Mouse (Mus musculus): Measurements from ENCODE around the gene Cacul1. TPM values are rescaled to one million over a fixed set of nuclear protein-coding genes. Genes with fewer than 3 reads are reported as not detected.
A peak's percentile ranks its signal among the peaks of the same experiment; 100 is the strongest.
"Not testable (repeated sequence)": the region's sequence is repeated elsewhere in the genome, so short reads cannot be mapped to it uniquely, and the experiment has no call there.

The Cacul1 gene
- polyA plus RNA-seq (2015; fragmentation: Nextera tagmentation; extraction: Ambion mirVana): 23.0 and 24.9 TPM in 2 replicates

DNA sequence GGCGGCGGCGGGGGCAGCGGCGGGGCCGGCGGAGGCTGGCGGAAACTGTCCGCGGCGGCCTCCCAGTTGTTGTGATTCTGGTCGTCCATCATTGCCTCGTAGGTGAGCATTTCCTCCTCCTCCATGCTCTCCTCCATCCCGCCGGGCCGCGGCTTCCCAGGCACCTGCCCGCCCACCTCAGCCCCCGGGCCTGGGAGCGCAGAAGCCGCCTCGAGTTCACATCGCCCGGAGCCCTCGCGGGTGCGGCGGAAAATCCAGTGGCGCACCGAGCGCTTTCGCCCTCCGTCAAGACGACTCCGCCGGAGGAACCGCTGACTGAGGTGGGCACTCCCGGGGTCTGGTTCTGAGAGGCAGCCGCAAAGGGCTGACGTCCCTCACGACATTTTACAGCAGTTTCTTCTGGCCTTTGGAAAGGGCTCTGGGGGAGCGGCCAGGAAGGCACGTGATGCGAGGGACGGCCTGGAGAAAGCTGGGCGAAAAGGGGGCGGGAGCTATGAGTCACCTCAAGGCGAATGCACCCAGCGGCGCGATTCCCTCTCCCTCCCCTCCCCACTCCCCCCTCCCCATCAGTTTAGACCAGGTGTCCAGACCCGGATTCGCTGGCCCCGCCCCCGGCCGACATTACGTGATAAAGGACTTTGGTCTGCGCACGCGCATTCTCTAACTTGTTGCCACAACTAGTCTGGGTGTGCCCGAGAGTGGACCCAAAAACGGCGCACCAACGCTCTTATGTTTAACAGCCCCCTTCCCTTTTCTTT lies at the start of gene Cacul1:
Gene Cacul1, minus strand, starts transcription at position 444 of the 758 bp plus-strand sequence.
- ATAC-seq (replicated peaks): peak; percentile 96
- peak within 1 kb of the TSS; percentile 88 for H3K9ac ChIP-seq
- peak within 1 kb of the TSS; percentile 90 for H3K27ac ChIP-seq
- no peaks in the 10 kb centered on the region for H3K27me3 ChIP-seq (replicated peaks)
- H3K36me3 ChIP-seq (replicated peaks): no peaks in the 10 kb centered on the region
- no peaks in the 10 kb centered on the region for H3K9me3 ChIP-seq
- H3K4me2 ChIP-seq: peak within 1 kb of the TSS; percentile 66
- peak within 1 kb of the TSS; percentile 77 for H3K4me3 ChIP-seq
- H3K4me1 ChIP-seq: peaks cover 35% of the 10 kb centered on the region
- WGBS: under 1% methylated on average over 64 of the region's 64 CpGs

DNA sequence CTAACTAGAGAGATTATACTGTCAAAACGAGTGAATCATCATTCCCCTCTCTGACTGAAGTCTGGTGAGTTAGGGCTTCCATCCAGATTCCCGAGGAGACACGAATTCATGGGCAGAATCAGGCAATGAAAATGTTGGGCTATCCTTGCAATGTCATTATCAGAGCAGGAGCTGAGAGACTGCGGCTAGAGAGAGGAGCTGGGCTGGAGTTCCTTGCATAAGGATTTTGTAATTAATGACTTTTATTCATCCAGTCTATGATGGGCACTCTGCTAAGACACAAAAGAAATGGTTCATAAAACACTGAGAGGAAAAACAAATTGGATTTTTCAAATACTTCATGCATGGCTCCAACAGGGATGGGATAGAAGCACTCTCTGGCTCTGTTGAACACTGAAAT lies 38.6 kb upstream of the Cacul1 start:
- Histone ChIP-seq H3K9me3 (no peaks in the 10 kb centered on the region), H3K27me3 (replicated peaks) (no peaks in the 10 kb centered on the region), H3K9ac (no peak overlapping the region), H3K36me3 (replicated peaks) (no peaks in the 10 kb centered on the region), H3K27ac (no peak overlapping the region), H3K4me3 (no peak overlapping the region), H3K4me2 (no peak overlapping the region), H3K4me1 (no peaks in the 10 kb centered on the region)
- WGBS: 70% methylated on average over 4 of the region's 4 CpGs
- ATAC-seq (replicated peaks): no peak

DNA sequence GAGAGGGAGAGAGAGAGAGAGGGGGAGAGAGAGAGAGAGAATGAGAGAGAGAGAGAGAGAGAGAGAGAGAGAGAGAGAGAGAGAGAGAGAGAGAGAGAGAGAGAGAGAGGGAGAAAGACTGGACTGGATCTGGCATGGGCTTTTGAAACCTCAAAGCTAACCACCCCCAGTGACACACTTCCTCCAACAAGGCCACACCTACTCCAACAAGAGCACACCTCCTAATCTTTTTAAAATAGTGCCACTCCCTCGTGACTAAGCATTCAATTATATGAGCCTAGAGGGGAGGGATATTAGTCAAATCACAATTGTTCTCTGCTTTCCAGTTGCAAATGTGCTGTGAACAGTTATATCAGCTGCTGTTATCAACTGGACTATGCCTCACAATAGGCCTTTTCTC lies 36.2 kb upstream of the Cacul1 start:
- WGBS: 21% methylated on average over 1 of the region's 1 CpGs
- Histone ChIP-seq H3K27me3 (replicated peaks) (no peaks in the 10 kb centered on the region), H3K4me1 (no peaks in the 10 kb centered on the region), H3K27ac (no peak overlapping the region), H3K4me3 (no peak overlapping the region), H3K4me2 (no peak overlapping the region), H3K9ac (no peak overlapping the region), H3K9me3 (no peaks in the 10 kb centered on the region), H3K36me3 (replicated peaks) (no peaks in the 10 kb centered on the region)
- no peak for ATAC-seq (replicated peaks)

DNA sequence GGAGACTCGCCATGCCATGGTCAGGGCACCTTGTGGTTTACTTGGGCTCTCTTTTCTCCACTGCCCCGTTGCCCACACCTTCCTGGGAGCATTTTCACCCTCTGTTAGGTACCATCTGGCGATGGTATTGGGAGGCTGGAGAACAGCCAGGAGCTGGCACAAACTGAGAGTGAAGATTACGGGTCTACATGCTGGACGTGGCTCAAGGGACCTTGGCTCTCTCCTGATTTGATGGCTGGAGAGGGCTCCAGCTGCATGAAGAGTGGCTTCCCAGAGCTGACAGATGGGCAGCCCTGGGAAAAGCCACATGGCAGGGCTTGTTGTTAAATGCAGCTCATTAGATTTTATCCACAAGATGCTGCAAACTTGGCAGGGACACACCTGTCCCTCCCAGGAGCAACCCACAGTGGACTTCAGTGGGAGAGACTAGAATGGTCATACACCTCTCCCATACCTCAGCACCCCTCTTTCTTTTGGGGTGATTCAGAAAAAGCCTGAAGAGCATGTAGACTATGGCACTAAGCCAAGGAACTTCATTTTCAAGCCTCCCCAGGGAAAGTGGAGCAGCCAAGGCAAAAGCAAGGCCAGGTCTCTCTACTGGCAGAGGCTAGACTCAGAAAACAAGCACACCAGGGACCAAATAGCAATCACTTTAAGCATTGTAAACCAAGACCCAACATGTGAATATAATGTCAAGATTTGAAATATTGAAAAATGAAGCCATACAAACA lies 34.8 kb upstream of the Cacul1 start:
- 0 out of 2 replicates have a peak, but pooled peaks have one; percentile 37 for ATAC-seq (replicated peaks)

DNA sequence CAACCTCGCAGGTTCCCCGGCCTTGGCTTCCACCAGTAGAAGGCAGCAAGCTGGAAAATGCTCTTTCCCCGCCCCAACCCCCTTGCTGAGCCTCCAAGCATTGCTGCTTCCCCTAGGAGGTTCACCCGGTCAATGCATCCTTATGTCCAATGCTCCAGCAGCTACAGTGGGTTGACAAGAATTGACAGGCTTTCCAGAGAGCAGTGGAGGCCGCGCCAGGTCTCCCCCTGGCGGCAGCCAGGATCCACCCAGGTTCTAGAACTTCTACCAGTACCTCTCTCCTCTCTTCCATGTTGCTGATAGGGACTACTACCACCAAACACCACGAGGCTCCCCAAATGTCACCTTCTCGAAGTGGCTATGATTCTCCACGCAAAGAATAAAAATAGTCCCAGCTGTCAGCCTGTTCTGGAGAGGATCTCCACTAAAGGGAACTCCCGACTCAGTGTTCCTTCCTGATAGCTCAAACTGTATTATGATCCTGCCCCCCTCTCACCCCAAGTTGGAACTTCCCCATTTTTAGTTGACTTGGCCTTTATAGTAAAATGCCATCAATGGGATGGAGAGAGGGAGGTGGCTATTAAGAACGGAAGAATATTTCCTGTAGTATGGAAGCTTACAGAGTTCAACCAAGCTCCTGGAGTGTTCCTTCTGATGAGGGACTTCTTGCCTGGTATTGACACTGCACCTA lies 30.8 kb upstream of the Cacul1 start:
- H3K9ac ChIP-seq: no peak overlapping the region
- peaks cover 7% of the 10 kb centered on the region; the same call in 1 of the 2 replicates for H3K4me1 ChIP-seq
- H3K4me2 ChIP-seq: no peak overlapping the region
- H3K9me3 ChIP-seq: no peaks in the 10 kb centered on the region
- no peaks in the 10 kb centered on the region for H3K36me3 ChIP-seq (replicated peaks)
- no peak for ATAC-seq (replicated peaks)
- no peak overlapping the region for H3K4me3 ChIP-seq
- H3K27me3 ChIP-seq (replicated peaks): no peaks in the 10 kb centered on the region
- no peak overlapping the region for H3K27ac ChIP-seq
- 41% methylated on average over 12 of the region's 12 CpGs for WGBS

More for the DNA sequence above, 34.8 kb upstream of the Cacul1 start:
- peaks cover 7% of the 10 kb centered on the region; the same call in 1 of the 2 replicates for H3K4me1 ChIP-seq
- no peaks in the 10 kb centered on the region for H3K9me3 ChIP-seq
- no peak overlapping the region for H3K4me2 ChIP-seq
- no peak overlapping the region for H3K9ac ChIP-seq
- H3K4me3 ChIP-seq: no peak overlapping the region
- no peak overlapping the region for H3K27ac ChIP-seq
- H3K36me3 ChIP-seq (replicated peaks): no peaks in the 10 kb centered on the region
- H3K27me3 ChIP-seq (replicated peaks): no peaks in the 10 kb centered on the region
- WGBS: 75% methylated on average over 5 of the region's 5 CpGs

DNA sequence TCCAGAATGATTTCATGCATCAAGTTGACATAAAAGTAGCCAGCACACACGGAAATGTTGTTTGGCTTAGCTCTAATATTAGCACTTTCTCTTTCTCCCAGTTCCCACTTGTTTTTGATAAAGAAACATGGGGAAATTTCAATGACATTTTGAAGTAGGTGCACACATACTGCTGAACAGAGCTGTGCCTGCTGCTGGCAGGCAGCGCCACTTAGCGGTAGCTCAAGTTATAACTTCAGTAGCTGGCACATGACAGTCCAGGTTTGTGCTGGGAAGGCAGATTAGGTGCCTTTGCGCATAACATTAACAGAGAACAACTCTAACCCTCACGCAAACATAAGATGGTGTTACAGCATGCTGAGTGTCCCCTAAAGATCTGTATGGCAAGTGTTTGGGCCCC lies 27.9 kb upstream of the Cacul1 start:
- Histone ChIP-seq H3K9ac (no peak overlapping the region), H3K27ac (no peak overlapping the region), H3K4me1 (peaks cover 7% of the 10 kb centered on the region; the same call in 1 of the 2 replicates), H3K27me3 (replicated peaks) (no peaks in the 10 kb centered on the region), H3K9me3 (no peaks in the 10 kb centered on the region), H3K36me3 (replicated peaks) (no peaks in the 10 kb centered on the region), H3K4me2 (no peak overlapping the region), H3K4me3 (no peak overlapping the region)
- no peak for ATAC-seq (replicated peaks)
- WGBS: 33% methylated on average over 5 of the region's 5 CpGs

DNA sequence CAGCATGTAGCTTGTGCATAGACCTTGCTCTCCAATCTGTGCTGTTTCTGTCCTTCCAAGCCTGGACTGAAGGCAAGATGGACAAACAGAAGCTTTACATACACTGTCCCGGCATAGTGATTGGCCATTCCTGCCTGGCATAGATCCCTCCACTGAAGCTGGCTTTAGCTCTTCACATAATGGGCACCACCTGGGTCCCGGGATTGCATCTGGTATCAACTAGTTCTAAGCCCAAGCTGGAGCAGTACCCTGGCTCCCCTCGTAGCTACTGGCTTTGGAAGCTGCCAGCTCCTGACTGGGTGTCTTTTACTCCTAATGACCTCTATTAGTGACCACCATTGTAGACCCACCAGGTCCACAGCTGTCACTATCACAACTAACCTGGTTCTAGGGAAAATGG lies 22.8 kb upstream of the Cacul1 start:
- Histone ChIP-seq H3K4me2 (no peak overlapping the region), H3K36me3 (replicated peaks) (no peaks in the 10 kb centered on the region), H3K27me3 (replicated peaks) (no peaks in the 10 kb centered on the region), H3K4me3 (no peak overlapping the region), H3K9me3 (no peaks in the 10 kb centered on the region), H3K27ac (no peak overlapping the region), H3K4me1 (no peaks in the 10 kb centered on the region), H3K9ac (no peak overlapping the region)
- 80% methylated on average over 3 of the region's 3 CpGs for WGBS
- no peak for ATAC-seq (replicated peaks)

DNA sequence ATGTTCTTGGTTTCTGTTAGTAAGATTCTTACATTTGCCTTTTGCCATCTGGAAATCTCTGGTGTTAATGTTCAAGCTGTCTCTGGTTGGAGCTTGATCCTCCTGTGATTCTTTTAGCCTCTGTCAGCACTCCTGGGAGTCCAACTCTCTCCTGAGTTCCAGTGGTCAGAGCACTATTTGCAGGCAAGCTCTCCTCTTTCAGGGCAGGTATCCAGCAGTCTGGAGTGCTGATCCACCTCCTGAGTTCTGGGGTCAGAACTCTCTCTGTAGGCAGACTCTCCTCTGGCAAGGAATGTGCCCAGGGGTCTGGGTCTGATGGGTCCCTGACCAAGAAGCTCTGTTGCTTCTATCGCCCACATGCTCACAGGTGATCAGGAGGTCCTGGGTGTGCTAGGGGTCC lies 21.2 kb upstream of the Cacul1 start:
- WGBS: 90% methylated on average over 1 of the region's 1 CpGs
- not testable (repeated sequence) for H3K4me1 ChIP-seq; ATAC-seq (replicated peaks); H3K36me3 ChIP-seq (replicated peaks); H3K9me3 ChIP-seq; H3K9ac ChIP-seq; H3K27me3 ChIP-seq (replicated peaks); H3K27ac ChIP-seq; H3K4me3 ChIP-seq; H3K4me2 ChIP-seq

DNA sequence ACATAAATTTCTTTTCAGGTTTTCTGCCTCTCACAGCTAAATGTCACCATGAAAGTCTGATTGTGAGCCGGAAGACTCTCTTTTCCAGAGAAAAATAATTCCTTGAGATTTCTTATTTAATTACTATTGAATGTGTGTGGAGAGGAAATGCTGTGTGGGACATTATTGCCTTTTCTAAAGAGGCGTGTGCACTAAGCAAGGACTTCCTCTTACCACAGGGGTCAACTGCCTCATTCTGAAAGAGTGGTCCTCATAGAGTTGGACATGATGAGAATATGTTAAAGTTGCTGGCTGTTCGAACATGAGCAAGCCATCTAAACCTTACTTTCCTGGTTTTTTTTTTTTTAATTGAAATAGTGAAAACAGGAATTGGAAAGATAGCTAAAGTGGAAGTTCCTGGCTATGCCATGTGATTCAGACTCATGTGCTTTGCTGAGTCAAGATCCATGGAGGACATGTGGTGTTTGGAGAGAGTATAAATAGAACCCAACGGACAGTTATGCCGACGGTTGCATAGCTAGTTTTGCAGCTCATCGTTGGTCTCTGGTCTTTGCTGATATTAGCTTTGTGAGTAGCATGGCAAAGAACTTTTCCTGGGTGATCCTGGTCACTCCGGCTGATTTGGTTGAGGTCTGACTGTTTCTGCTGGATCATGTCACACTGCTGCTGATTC lies 17.3 kb upstream of the Cacul1 start:
- H3K4me3 ChIP-seq: no peak overlapping the region
- no peak overlapping the region for H3K9ac ChIP-seq
- ATAC-seq (replicated peaks): no peak
- H3K27ac ChIP-seq: no peak overlapping the region
- H3K36me3 ChIP-seq (replicated peaks): no peaks in the 10 kb centered on the region
- no peaks in the 10 kb centered on the region for H3K27me3 ChIP-seq (replicated peaks)
- H3K9me3 ChIP-seq: no peaks in the 10 kb centered on the region
- WGBS: 87% methylated on average over 8 of the region's 8 CpGs
- H3K4me2 ChIP-seq: no peak overlapping the region
- no peaks in the 10 kb centered on the region for H3K4me1 ChIP-seq

DNA sequence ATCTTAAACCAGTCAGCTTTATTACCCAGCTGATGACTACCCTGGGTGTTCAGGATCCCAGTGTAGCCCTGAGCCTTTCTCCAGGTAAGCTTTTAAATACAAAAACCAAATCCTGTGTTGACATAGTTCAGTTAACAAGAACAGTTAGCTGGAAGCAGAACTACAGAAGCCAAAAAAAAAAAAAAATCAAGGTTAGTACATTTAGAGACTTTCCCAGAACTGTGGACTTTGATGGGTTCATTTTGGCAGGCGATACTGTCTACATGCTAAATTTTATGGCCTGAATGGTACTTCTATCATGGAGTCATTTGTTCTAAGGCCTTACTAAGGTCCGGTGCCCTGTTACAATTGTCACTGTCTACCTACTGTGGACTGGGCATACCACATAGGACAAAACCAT lies 8.8 kb upstream of the Cacul1 start:
- Histone ChIP-seq H3K4me3 (no peak overlapping the region), H3K4me1 (no peaks in the 10 kb centered on the region), H3K27me3 (replicated peaks) (no peaks in the 10 kb centered on the region), H3K27ac (no peak overlapping the region), H3K4me2 (no peak overlapping the region), H3K36me3 (replicated peaks) (no peaks in the 10 kb centered on the region), H3K9me3 (no peaks in the 10 kb centered on the region), H3K9ac (no peak overlapping the region)
- no peak for ATAC-seq (replicated peaks)
- 97% methylated on average over 2 of the region's 2 CpGs for whole genome bisulfite sequencing

DNA sequence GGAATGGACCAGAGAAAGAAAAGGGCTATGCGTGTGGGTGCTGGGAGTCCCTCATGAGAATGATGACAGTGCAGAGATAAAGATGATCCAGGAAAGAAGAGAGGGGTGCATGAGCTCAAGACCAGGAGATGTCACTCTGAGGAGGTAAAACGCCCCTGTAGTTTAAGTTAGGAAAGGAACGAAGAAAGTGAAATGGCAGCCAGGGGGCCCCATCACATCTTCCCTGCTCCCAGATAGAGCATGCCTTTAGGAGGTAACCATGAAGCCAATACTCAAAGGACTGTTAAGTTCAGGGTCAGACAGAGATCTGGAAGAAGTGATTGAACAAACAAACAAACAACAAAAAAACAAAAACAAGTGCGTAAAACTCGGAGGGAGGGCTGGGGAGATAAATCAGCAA lies 5.8 kb upstream of the Cacul1 start:
- Histone ChIP-seq H3K9me3 (no peaks in the 10 kb centered on the region), H3K27me3 (replicated peaks) (no peaks in the 10 kb centered on the region), H3K4me1 (no peaks in the 10 kb centered on the region; the same call in 1 of the 2 replicates), H3K9ac (no peak overlapping the region), H3K27ac (no peak overlapping the region), H3K4me2 (no peak overlapping the region), H3K4me3 (no peak overlapping the region), H3K36me3 (replicated peaks) (no peaks in the 10 kb centered on the region)
- ATAC-seq (replicated peaks): no peak
- 69% methylated on average over 5 of the region's 5 CpGs for WGBS

DNA sequence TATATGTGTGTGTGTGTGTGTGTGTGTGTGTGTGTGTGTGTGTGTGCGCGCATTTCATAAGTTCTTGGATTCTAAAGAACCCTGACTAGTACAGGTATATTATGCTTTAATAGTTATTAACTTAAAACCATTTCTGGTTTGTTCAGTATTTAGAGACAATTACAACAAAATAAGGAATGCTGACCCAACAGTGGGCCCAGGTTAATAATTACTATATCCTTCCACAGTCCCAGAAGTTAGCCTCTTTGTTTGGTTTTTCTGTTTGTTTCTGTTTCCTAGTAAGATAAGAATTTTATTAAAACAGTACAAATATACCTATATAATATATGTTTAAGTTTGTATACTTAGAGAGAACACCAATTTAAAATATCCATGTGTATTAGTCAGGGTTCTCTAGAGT lies 2.4 kb upstream of the Cacul1 start:
- no peak overlapping the region for H3K4me2 ChIP-seq
- peaks cover 18% of the 10 kb centered on the region for H3K4me1 ChIP-seq
- no peaks in the 10 kb centered on the region for H3K9me3 ChIP-seq
- ATAC-seq (replicated peaks): no peak
- H3K4me3 ChIP-seq: no peak overlapping the region
- H3K9ac ChIP-seq: no peak overlapping the region
- no peaks in the 10 kb centered on the region for H3K27me3 ChIP-seq (replicated peaks)
- H3K27ac ChIP-seq: no peak overlapping the region
- no peaks in the 10 kb centered on the region for H3K36me3 ChIP-seq (replicated peaks)
- 100% methylated on average over 2 of the region's 2 CpGs for WGBS

Data from midbrain, embryonic 15.5 days (tissue).